Mouse (Mus musculus): ENCODE measurements around the gene 3830403N18Rik. TPM values are rescaled to one million over a fixed set of nuclear protein-coding genes. Genes with fewer than 3 reads are reported as not detected.

The 3830403N18Rik gene
- not detected for polyA plus RNA-seq (2015; fragmentation: Illumina TruSeq; extraction: RNeasy Lipid Tissue Mini Kit (QIAGEN cat#74804); ENCODE audit: low read depth, low replicate concordance)

DNA sequence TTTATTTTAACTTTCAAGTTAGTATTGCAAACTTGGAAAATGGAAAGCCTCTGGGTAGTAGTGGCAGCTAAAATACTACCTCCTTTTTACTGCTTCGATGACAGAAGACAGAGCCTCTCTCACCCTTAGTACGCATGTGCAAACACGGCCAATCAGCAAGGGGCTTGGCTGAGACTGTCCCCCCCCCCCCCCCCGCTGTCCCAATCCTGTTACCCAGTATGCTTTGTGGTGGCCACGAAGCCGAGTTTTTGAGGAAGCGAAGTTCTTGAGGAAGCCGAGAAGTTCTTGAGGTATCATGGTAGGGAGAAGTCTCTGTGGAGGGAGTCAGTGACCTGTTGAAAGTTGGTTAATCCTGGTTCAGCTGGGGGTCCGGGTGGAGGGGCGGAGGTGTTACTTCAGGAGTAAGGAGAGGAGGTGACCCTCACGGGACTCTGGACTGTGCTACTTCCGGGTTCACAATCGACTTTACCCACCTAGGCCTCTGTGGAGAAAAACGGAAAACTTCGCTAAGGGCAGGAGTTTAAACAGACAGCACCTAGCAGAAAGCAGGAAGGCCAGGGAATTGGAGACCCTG, at the start of gene 3830403N18Rik:
Gene 3830403N18Rik (plus strand): TSS at position 237 of the 574 bp plus-strand sequence.

Other genes starting within 250 kb of the 3830403N18Rik start
- gene Gm773, start 76.3 kb downstream of the 3830403N18Rik start, polyA plus RNA-seq (2015; fragmentation: Illumina TruSeq; extraction: RNeasy Lipid Tissue Mini Kit (QIAGEN cat#74804); ENCODE audit: low read depth, low replicate concordance), result not detected
- gene Zfp449, start 209.8 kb downstream of the 3830403N18Rik start, polyA plus RNA-seq (2015; fragmentation: Illumina TruSeq; extraction: RNeasy Lipid Tissue Mini Kit (QIAGEN cat#74804); ENCODE audit: low read depth, low replicate concordance), result 5.6 TPM
- 23.6 TPM for gene Smim10l2a, start 238.0 kb downstream of the 3830403N18Rik start, polyA plus RNA-seq (2015; fragmentation: Illumina TruSeq; extraction: RNeasy Lipid Tissue Mini Kit (QIAGEN cat#74804); ENCODE audit: low read depth, low replicate concordance)

Measured in brain, adult 10 weeks (tissue).